Mouse (Mus musculus) forebrain, postnatal 0 days (tissue): Measurements from ENCODE around the gene Myo5a. TPM values are rescaled to one million over a fixed set of nuclear protein-coding genes. Genes with fewer than 3 reads are reported as not detected.
A peak's percentile ranks its signal among the peaks of the same experiment; 100 is the strongest.

Source experiments
- ATAC-seq: fragments of 200-750 bp; cut with Nextera tagmentation; 2 replicates; pipeline ENCODE4 v1.8.0; 2017; ENCODE audit warnings: mild to moderate bottlenecking, moderate library complexity
- DNase-seq: peaks from one replicate; pipeline ENCODE4 v3.0.0-alpha.2; 2015
- H3K27ac ChIP-seq: fragments of 300-500 bp; sonication (generic); 2 replicates; pipeline ENCODE4 v1.5.1; 2014; ENCODE audit warnings: low read depth, mild to moderate bottlenecking, antibody characterized with exemption, low read length, moderate library complexity, mixed read lengths
- H3K27me3 ChIP-seq: fragments of 300-500 bp; sonication (generic); 2 replicates; pipeline ENCODE4 v1.6.1; 2014; ENCODE audit warnings: mild to moderate bottlenecking, low read length, mixed read lengths; ENCODE audit not compliant: insufficient read depth
- H3K36me3 ChIP-seq: fragments of 300-500 bp; sonication (generic); 2 replicates; pipeline ENCODE4 v1.6.1; 2014; ENCODE audit warnings: mild to moderate bottlenecking, moderate library complexity; ENCODE audit not compliant: insufficient read depth
- H3K4me1 ChIP-seq: fragments of 300-500 bp; sonication (generic); 2 replicates; pipeline ENCODE4 v1.6.1; 2014; ENCODE audit warnings: antibody characterized with exemption; ENCODE audit not compliant: insufficient read depth
- H3K4me2 ChIP-seq: fragments of 300-500 bp; sonication (generic); 2 replicates; pipeline ENCODE4 v1.6.1; 2014; ENCODE audit warnings: low read depth, mild to moderate bottlenecking, moderate library complexity
- H3K4me3 ChIP-seq: fragments of 300-500 bp; sonication (generic); 2 replicates; pipeline ENCODE4 v1.5.1; 2014; ENCODE audit warnings: low read depth, low read length, mixed read lengths
- H3K9ac ChIP-seq: fragments of 300-500 bp; sonication (generic); 2 replicates; pipeline ENCODE4 v1.6.1; 2014; ENCODE audit warnings: mild to moderate bottlenecking
- H3K9me3 ChIP-seq: fragments of 300-500 bp; sonication (generic); 2 replicates; pipeline ENCODE4 v1.6.1; 2016; ENCODE audit warnings: low read length
- CTCF ChIP-seq: sonication (generic); IDR thresholded peaks from 2 replicates; pipeline ENCODE4 v1.5.1; 2016; ENCODE audit warnings: antibody characterized with exemption, control low read depth, low read depth
- WGBS: fragments of 180-500 bp; shearing (Covaris S2); extraction: QIAGEN DNeasy Blood & Tissue Kit; methylation state at CpG from one replicate; pipeline ENCODE4 v1.1.7; 2014; 5-methylcytosine and 5-hydroxymethylcytosine counted together
- polyA plus RNA-seq: library from polyadenylated mRNA; unstranded; fragments of >200 nt; fragmentation: Nextera tagmentation; extraction: Ambion mirVana; gene quantifications from 2 replicates; pipeline ENCODE4 v1.2.1, GENCODE M21; 2015
- total RNA-seq: library from RNA; depleted of rRNA; stranded (reverse); fragments of >200 nt; gene quantifications from 2 replicates; pipeline ENCODE4 v1.2.3, GENCODE M21; 2014

Myo5a gene
- total and polyA plus RNA-seq, 2 experiments from 2014 or later, result 34.9 to 146 TPM

DNA sequence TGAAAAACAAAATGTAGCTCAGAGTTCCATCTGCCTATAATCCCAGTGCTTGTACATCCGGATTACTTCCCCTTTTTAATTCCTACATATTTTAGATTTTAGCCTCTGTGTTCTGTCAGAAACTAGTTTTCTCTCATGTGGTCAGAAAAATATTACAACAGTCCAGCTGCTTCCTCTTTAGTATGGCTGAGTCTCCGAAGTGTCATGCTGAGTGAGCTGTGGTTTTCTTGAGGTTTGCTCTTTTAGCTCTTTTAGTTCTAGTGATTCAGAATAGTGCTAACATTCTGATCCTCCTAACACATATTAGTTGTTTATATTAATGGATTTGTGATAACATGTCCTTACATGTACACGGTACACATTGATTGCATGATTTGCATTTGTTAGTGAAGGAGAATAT lies 23.9 kb downstream of the Myo5a start:
- no peaks in the 10 kb centered on the region for H3K36me3 ChIP-seq
- no peak overlapping the region for H3K4me3 ChIP-seq
- ATAC-seq, result no peak
- no peak overlapping the region for H3K4me2 ChIP-seq
- no peak overlapping the region for H3K9ac ChIP-seq
- WGBS, result 84% methylated on average over 3 of the region's 3 CpGs
- TF ChIP-seq CTCF, result no peak
- no peaks in the 10 kb centered on the region for H3K9me3 ChIP-seq
- no peak overlapping the region for H3K27ac ChIP-seq
- no peaks in the 10 kb centered on the region for H3K27me3 ChIP-seq
- peaks cover 2% of the 10 kb centered on the region; the same call in 1 of the 2 replicates for H3K4me1 ChIP-seq
- no peak for DNase-seq

DNA sequence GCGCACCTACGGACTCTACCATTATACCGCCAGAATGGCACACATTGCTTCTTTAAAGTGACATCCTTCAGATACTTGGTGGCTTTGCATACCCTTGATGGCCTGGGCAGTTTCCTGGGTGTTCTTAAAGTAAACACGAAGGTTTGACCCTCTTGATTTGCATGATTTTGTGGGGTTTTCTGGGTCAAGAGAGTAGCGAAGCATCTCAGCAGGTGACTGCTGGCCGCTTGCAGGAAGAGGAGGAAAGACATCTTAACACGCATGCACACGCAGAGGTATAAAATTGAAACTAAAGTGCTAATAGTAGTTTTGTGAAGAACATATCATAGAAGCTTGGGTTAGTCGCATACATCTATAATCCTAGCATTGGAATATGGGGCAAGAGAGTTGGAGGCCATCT lies 28.1 kb downstream of the Myo5a start:
- peaks cover 5% of the 10 kb centered on the region; the same call in 1 of the 2 replicates for H3K4me1 ChIP-seq
- H3K27ac ChIP-seq, result no peak overlapping the region
- no peak overlapping the region for H3K4me3 ChIP-seq
- no peak for TF ChIP-seq CTCF
- no peaks in the 10 kb centered on the region for H3K27me3 ChIP-seq
- H3K9me3 ChIP-seq, result no peaks in the 10 kb centered on the region
- DNase-seq (no peak), ATAC-seq (no peak)
- no peak overlapping the region for H3K4me2 ChIP-seq
- 95% methylated on average over 9 of the region's 9 CpGs for WGBS
- no peaks in the 10 kb centered on the region for H3K36me3 ChIP-seq
- H3K9ac ChIP-seq, result no peak overlapping the region

DNA sequence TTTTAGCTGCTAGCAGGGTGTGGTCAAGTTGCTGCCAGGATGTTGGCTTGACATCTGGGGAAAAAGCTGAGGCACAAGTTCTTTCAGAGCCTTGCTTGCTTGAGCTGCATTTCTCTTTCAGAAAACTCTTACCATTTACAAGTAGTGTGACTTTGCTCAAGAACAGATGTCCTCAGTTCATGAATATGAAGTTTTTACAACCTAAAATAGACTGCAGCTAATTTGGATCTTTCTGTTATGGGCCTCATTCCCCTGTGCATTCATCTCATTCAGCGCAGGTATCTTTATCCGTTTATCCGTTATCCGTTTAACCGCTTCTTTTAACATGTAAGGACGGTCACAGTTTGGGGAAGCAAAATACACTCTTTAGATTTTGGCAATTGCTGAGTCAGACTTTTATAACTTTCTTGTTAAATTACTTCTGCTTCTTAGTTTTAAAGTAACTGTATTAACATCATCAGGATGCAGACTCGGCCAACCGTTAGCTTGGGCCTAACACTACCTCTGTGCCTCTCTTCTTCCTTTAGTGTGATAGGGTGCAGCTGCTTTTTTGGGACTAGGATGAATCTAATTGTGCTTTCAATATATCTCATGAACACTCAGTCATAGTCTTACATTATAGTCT lies 29.5 kb downstream of the Myo5a start:
- TF ChIP-seq CTCF, result no peak
- ATAC-seq, result peak; percentile 56
- no peak overlapping the region for H3K9ac ChIP-seq
- no peak for DNase-seq
- peaks cover 5% of the 10 kb centered on the region; the same call in 1 of the 2 replicates for H3K4me1 ChIP-seq
- no peak overlapping the region for H3K4me3 ChIP-seq
- no peaks in the 10 kb centered on the region for H3K27me3 ChIP-seq
- no peak overlapping the region for H3K27ac ChIP-seq
- H3K9me3 ChIP-seq, result no peaks in the 10 kb centered on the region
- H3K36me3 ChIP-seq, result no peaks in the 10 kb centered on the region
- no peak overlapping the region for H3K4me2 ChIP-seq
- WGBS, result 74% methylated on average over 8 of the region's 8 CpGs

DNA sequence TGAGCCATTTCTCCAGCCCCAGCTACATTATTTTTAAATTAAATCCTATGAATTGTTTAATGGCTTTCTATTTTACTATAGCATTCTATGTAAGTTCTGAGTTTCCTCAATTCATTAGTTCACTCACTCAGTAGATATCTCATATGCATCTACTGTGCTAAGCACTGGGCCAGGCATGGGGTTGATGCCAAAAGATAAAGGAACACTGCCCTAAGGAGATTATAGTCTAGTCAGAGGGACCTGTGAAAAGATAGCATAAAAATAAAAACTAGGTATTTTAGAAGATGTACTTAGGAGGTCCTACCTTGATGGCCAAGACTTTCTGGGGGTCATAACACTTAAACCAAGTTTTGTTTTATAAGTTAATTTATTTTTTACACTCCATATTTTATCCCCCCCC lies 31.3 kb downstream of the Myo5a start:
- Histone ChIP-seq H3K9ac (no peak overlapping the region), H3K36me3 (no peaks in the 10 kb centered on the region), H3K27me3 (no peaks in the 10 kb centered on the region), H3K4me1 (peaks cover 5% of the 10 kb centered on the region; the same call in 1 of the 2 replicates), H3K9me3 (no peaks in the 10 kb centered on the region), H3K4me2 (no peak overlapping the region), H3K4me3 (no peak overlapping the region), H3K27ac (no peak overlapping the region)
- no peak for ATAC-seq
- DNase-seq, result no peak
- no peak for TF ChIP-seq CTCF

DNA sequence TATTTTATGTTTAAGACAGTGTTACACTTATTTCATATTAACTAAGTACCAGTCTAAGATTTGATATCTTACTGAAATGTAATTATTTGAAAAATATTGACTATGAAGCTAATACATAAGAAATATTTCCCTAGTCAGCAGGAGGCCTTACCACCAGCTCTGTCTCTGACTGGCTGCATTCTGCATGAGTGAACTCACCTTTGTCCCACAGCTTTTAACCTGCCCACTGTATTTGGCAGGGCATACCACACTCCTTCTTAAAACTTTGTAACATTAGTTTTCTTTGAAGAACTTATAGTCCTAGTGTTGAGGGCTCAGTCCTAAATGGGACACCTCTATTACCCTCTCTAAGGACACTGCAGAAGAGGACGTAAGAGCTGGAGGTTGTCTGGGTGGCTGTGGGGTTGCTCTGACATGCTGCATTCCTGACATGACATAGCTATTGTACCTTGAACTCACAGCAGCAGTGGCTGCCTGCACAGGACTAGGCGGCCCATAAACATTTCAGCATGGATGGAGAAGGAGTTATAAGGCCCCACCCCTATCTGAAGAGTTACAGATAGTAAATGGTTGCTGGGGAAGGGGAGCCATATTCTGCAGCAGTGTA lies 45.9 kb downstream of the Myo5a start:
- WGBS, result 85% methylated on average over 2 of the region's 2 CpGs
- no peak for TF ChIP-seq CTCF
- DNase-seq, result no peak
- no peak overlapping the region for H3K4me2 ChIP-seq
- no peaks in the 10 kb centered on the region for H3K4me1 ChIP-seq
- peaks cover 15% of the 10 kb centered on the region for H3K36me3 ChIP-seq
- no peak overlapping the region for H3K4me3 ChIP-seq
- ATAC-seq, result no peak
- no peak overlapping the region for H3K27ac ChIP-seq
- no peaks in the 10 kb centered on the region for H3K27me3 ChIP-seq
- no peak overlapping the region for H3K9ac ChIP-seq
- no peaks in the 10 kb centered on the region for H3K9me3 ChIP-seq

DNA sequence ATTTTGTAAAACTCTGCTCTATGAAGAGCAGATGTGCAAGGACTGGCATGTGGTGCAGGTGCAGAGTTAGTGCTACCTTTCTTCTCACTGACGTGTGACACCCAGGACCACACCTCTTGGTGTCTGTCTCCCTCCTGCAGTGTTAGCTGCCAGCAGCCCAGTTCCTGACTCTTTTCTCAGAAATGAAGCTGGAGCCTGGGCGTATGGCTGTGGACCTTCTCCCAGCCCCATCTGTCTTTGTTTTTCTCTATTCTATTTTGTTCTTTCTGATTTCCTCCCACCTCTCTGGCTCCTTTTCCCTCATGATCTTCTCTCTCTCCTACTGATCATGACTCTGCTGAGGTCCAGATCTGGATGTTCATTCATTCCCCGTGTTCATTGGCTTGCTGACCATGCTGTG lies 50.3 kb downstream of the Myo5a start:
- Histone ChIP-seq H3K4me1 (no peaks in the 10 kb centered on the region), H3K9ac (no peak overlapping the region), H3K27me3 (no peaks in the 10 kb centered on the region), H3K4me2 (no peak overlapping the region), H3K4me3 (no peak overlapping the region), H3K9me3 (no peaks in the 10 kb centered on the region), H3K27ac (no peak overlapping the region), H3K36me3 (peaks cover 18% of the 10 kb centered on the region)
- ATAC-seq, result no peak
- WGBS, result 83% methylated on average over 3 of the region's 3 CpGs
- no peak for TF ChIP-seq CTCF
- no peak for DNase-seq

DNA sequence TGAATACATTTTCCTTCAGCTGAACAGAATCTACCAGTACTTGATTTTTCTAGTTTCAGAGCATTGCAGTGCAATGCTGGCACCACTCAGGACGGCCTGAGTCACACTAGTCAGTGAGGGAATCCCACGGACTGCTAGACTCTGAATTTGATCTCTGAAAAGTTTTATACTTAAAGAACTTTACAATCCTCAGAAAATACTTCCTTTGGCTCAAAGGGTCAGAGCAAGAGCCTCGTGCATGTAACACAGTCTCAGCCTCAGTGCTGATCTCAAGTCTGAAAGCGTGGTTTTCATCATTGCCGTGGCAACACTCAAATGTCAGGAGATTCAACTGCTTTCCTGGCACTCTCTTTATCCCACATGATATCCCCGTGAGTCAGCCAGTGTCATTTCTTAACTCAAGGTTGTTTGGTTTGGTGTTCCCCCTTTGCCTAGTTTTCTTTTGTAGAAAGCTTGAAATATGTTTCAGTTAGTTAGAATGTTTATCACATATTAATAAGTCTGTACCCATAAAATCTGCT lies 53.4 kb downstream of the Myo5a start:
- WGBS, result 48% methylated on average over 6 of the region's 6 CpGs
- ATAC-seq, result peak; percentile 66
- Histone ChIP-seq H3K27ac (no peak overlapping the region), H3K4me1 (no peaks in the 10 kb centered on the region), H3K4me2 (no peak overlapping the region), H3K27me3 (no peaks in the 10 kb centered on the region), H3K9me3 (no peaks in the 10 kb centered on the region), H3K36me3 (peaks cover 22% of the 10 kb centered on the region), H3K9ac (no peak overlapping the region), H3K4me3 (no peak overlapping the region)
- TF ChIP-seq CTCF, result no peak
- DNase-seq, result no peak
